Mouse (Mus musculus) kidney, adult 2 months (tissue): ENCODE measurements around the gene Camsap3. TPM values are rescaled to one million over a fixed set of nuclear protein-coding genes. Genes with fewer than 3 reads are reported as not detected.
A peak's percentile ranks its signal among the peaks of the same experiment; 100 is the strongest.

Experiments used
- DNase-seq: peaks from one replicate; pipeline ENCODE4 v3.0.0; 2021
- H3K27ac ChIP-seq: fragments of 200-500 bp; 2 replicates; pipeline ENCODE4 v1.5.1; 2012; ENCODE audit warnings: low read depth, low read length, control low read depth, inconsistent platforms; ENCODE audit not compliant: insufficient read depth
- H3K27me3 ChIP-seq: fragments of 200-500 bp; replicated peaks from 2 replicates; pipeline ENCODE4 v1.6.1; 2012; ENCODE audit warnings: mild to moderate bottlenecking, moderate library complexity, low read length, inconsistent platforms; ENCODE audit not compliant: control insufficient read depth, insufficient read depth
- H3K36me3 ChIP-seq: fragments of 200-500 bp; 2 replicates; pipeline ENCODE4 v1.6.1; 2012; ENCODE audit warnings: mild to moderate bottlenecking, moderate library complexity, low read length, inconsistent platforms; ENCODE audit not compliant: control insufficient read depth, insufficient read depth
- H3K4me1 ChIP-seq: fragments of 200-500 bp; 2 replicates; pipeline ENCODE4 v1.6.1; 2011; ENCODE audit warnings: low read length; ENCODE audit not compliant: control insufficient read depth, insufficient read depth
- H3K4me3 ChIP-seq: fragments of 200-500 bp; 2 replicates; pipeline ENCODE4 v1.5.1; 2011; ENCODE audit warnings: mild to moderate bottlenecking, low read depth, low read length, control low read depth; ENCODE audit not compliant: insufficient read depth
- CTCF ChIP-seq: fragments of 200-500 bp; conservative IDR thresholded peaks from 2 replicates; pipeline ENCODE4 v1.5.1; 2011; ENCODE audit warnings: low read depth, mild to moderate bottlenecking, control low read depth, low read length, moderate library complexity, mixed read lengths; ENCODE audit not compliant: insufficient read depth, insufficient read length
- POLR2A ChIP-seq: fragments of 200-500 bp; IDR thresholded peaks from one replicate; pipeline ENCODE4 v1.6.1; 2011; ENCODE audit warnings: low read depth, low read length, control low read depth
- WGBS: fragments of 180-500 bp; shearing (Covaris S2); methylation state at CpG from one replicate; pipeline ENCODE4 v1.1.7; 2018; 5-methylcytosine and 5-hydroxymethylcytosine counted together
- polyA plus RNA-seq: library from polyadenylated mRNA; depleted of rRNA; stranded (reverse); fragments of >200 nt; gene quantifications from 2 replicates; pipeline ENCODE4 v1.2.3, GENCODE M21; 2012

Camsap3 gene
- polyA plus RNA-seq, 1 experiment, result 44.1 TPM

GRCm38 (mm10) chr8:3646824-3647531 is 59.9 kb downstream of the Camsap3 start:
- 77% methylated on average over 6 of the region's 6 CpGs for WGBS
- H3K4me1 ChIP-seq, result no peaks in the 10 kb centered on the region
- H3K4me3 ChIP-seq, result no peak overlapping the region
- H3K27ac ChIP-seq, result no peak overlapping the region
- no peaks in the 10 kb centered on the region for H3K36me3 ChIP-seq
- H3K27me3 ChIP-seq, result no peaks in the 10 kb centered on the region
- no peak for TF ChIP-seq CTCF
- no peak for TF ChIP-seq POLR2A
- DNase-seq, result no peak

GRCm38 (mm10) chr8:3647561-3647960 is 60.5 kb downstream of the Camsap3 start:
- TF ChIP-seq CTCF, result no peak
- TF ChIP-seq POLR2A, result no peak
- Histone ChIP-seq H3K4me3 (no peak overlapping the region), H3K27ac (no peak overlapping the region), H3K27me3 (no peaks in the 10 kb centered on the region), H3K36me3 (no peaks in the 10 kb centered on the region), H3K4me1 (no peaks in the 10 kb centered on the region)
- DNase-seq, result peak; percentile 41
- WGBS, result 36% methylated on average over 4 of the region's 4 CpGs

DNA sequence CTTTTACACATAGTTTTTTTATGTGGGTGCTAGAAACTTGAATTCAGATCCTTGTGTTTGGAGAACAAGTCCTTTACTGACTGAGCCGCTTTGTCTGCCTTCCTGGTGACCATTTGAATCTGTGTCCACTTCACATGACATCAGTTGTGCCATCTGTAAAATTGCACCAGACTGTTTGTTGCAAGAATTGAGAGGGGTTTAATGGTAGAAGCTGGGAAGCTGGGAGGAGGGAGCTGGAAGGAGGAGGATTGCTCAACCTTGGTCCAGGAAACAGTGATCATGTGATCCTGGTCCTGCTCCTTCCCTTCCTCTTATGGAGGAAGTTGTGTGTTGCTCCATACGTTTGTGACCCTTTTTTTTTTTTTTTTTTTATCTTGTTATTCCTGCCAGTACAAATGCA is 61.2 kb downstream of the Camsap3 start:
- WGBS, result 70% methylated on average over 2 of the region's 2 CpGs
- Histone ChIP-seq H3K27me3 (no peaks in the 10 kb centered on the region), H3K4me3 (no peak overlapping the region), H3K36me3 (no peaks in the 10 kb centered on the region), H3K4me1 (no peaks in the 10 kb centered on the region), H3K27ac (no peak overlapping the region)
- TF ChIP-seq CTCF, result no peak
- TF ChIP-seq POLR2A, result no peak
- no peak for DNase-seq

DNA sequence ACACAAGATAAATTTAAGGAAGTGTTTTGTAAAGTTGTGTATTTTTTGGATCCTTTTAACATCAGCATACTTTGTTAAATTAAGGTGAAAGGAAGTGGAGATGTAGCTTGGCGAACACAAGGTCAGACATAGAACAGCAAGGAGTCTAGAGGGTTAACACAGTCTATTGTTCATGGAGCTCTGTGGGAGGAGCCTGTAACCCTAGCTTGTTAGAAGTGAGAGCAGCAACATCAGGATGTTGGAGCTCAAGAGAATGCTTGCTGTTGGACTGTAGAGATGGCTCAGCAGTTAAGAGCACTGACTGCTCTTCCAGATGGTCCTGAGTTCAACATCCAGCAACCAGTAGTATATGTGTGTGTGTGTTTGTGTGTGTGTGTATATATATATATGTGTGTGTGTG is 61.9 kb downstream of the Camsap3 start:
- no peaks in the 10 kb centered on the region for H3K36me3 ChIP-seq
- 74% methylated on average over 1 of the region's 1 CpGs for WGBS
- no peaks in the 10 kb centered on the region for H3K4me1 ChIP-seq
- TF ChIP-seq CTCF, result no peak
- no peak for TF ChIP-seq POLR2A
- no peak overlapping the region for H3K27ac ChIP-seq
- no peak overlapping the region for H3K4me3 ChIP-seq
- no peaks in the 10 kb centered on the region for H3K27me3 ChIP-seq
- DNase-seq, result no peak

DNA sequence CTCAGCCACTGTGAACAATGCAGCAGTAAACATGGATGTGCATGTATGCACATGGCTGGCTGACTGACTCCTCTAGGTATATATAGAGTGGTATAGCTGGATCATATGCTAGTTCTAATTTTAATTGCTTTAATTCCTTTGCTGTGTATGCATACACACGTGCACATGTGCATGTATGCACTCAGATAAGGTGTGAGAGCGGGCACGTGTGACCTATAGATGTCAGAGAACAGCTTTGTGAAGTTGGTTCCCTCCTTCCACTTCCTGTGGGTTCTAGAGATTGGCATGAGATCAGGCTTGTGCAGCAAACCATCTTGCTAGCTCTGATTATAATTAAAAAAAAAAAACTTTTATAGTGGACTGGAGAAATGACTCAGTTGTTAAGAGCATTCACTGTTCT is 65.8 kb downstream of the Camsap3 start:
- Histone ChIP-seq H3K4me1 (no peaks in the 10 kb centered on the region), H3K27me3 (no peaks in the 10 kb centered on the region), H3K27ac (no peak overlapping the region), H3K4me3 (no peak overlapping the region), H3K36me3 (no peaks in the 10 kb centered on the region)
- TF ChIP-seq CTCF, result no peak
- no peak for TF ChIP-seq POLR2A
- DNase-seq, result no peak
- WGBS, result 62% methylated on average over 3 of the region's 3 CpGs

DNA sequence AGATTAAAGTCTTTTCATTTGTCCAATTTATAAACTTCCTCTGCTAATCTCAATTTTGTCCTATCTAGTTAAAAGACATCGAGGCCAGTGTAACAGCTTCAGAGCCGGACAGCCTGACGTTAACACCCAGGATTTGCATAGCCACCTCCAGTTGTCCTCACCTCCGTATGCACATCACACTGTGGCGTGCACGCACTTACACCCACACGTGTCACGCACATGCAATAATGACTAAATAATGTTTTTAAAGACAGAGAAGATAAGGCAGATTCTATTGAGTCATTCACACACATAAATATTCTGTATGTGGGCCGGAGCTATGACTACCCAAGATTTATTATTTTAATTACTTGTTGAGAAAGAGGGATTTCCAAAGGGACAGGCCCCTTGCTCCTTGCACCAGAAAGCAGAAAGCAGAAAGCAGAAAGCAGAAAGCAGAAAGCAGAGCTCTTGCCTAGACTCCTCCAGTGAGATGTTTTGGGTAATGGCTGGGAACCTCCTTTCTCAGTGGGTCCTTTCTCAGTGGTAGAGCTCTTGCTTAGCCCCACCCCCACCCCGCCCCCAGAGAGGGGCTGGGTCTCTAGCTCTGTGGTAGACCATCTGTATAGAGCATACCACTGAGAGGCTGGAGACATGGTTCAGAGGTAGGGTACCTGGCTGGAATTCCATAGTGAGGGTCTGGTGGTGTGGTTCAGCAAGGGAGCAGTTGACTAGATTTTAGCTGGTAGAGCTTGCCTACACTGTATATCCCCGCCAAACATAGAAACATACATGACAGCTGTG is 67.8 kb downstream of the Camsap3 start:
- Histone ChIP-seq H3K27me3 (no peaks in the 10 kb centered on the region), H3K27ac (no peak overlapping the region), H3K4me1 (no peaks in the 10 kb centered on the region), H3K36me3 (no peaks in the 10 kb centered on the region), H3K4me3 (no peak overlapping the region)
- TF ChIP-seq POLR2A (no peak), CTCF (no peak)
- DNase-seq, result no peak
- WGBS, result 80% methylated on average over 11 of the region's 11 CpGs

GRCm38 (mm10) chr8:3655526-3655925 is 68.4 kb downstream of the Camsap3 start, which contains the start of gene Retn:
TSS of gene Retn (plus strand) at chr8:3655770.
- Histone ChIP-seq H3K27me3 (no peaks in the 10 kb centered on the region), H3K36me3 (no peaks in the 10 kb centered on the region), H3K4me3 (no peak within 1 kb of the TSS), H3K27ac (no peak within 1 kb of the TSS), H3K4me1 (no peaks in the 10 kb centered on the region)
- 74% methylated on average over 3 of the region's 3 CpGs for WGBS
- TF ChIP-seq POLR2A, result no peak
- TF ChIP-seq CTCF, result no peak
- DNase-seq, result no peak
